Mouse (Mus musculus): ENCODE data around the gene Cyct. TPM values are rescaled to one million over a fixed set of nuclear protein-coding genes. Genes with fewer than 3 reads are reported as not detected.

The Cyct gene
- not detected in 2 replicates for polyA plus RNA-seq (2015; fragmentation: Nextera tagmentation; extraction: Ambion mirVana)

GRCm38 (mm10) chr2:76360226-76360625 is at the start of gene Cyct:
TSS of gene Cyct (minus strand) at chr2:76360450.
- Histone ChIP-seq H3K4me1 (no peaks in the 10 kb centered on the region), H3K9me3 (replicated peaks) (no peaks in the 10 kb centered on the region), H3K4me3 (replicated peaks) (no peak within 1 kb of the TSS), H3K27ac (replicated peaks) (no peak within 1 kb of the TSS), H3K9ac (no peak within 1 kb of the TSS), H3K36me3 (no peaks in the 10 kb centered on the region), H3K27me3 (no peaks in the 10 kb centered on the region), H3K4me2 (replicated peaks) (no peak within 1 kb of the TSS)
- WGBS, result 81% methylated on average over 11 of the region's 11 CpGs
- ATAC-seq (ENCODE audit: insufficient number of reproducible peaks, low FRiP score, low TSS enrichment, low read depth), result no peak

GRCm38 (mm10) chr2:76409986-76410385 is 49.7 kb upstream of the Cyct start:
- Histone ChIP-seq H3K9ac (no peak overlapping the region), H3K4me1 (peaks cover 8% of the 10 kb centered on the region; the same call in 1 of the 2 replicates), H3K4me3 (replicated peaks) (no peak overlapping the region), H3K27ac (replicated peaks) (no peak overlapping the region), H3K4me2 (replicated peaks) (no peak overlapping the region), H3K27me3 (no peaks in the 10 kb centered on the region), H3K36me3 (no peaks in the 10 kb centered on the region), H3K9me3 (replicated peaks) (no peaks in the 10 kb centered on the region)
- no peak for ATAC-seq (ENCODE audit: insufficient number of reproducible peaks, low FRiP score, low TSS enrichment, low read depth)
- 90% methylated on average over 2 of the region's 2 CpGs for WGBS

- H3K36me3 ChIP-seq, result no peaks in the 10 kb centered on the region
- WGBS, result 70% methylated on average over 1 of the region's 1 CpGs
- no peaks in the 10 kb centered on the region for H3K27me3 ChIP-seq
- no peak overlapping the region for H3K9ac ChIP-seq
- no peak for ATAC-seq (ENCODE audit: insufficient number of reproducible peaks, low FRiP score, low TSS enrichment, low read depth)
- no peak overlapping the region for H3K27ac ChIP-seq (replicated peaks)
- peaks cover 4% of the 10 kb centered on the region; the same call in 1 of the 2 replicates for H3K4me1 ChIP-seq
- H3K4me3 ChIP-seq (replicated peaks), result no peak overlapping the region
- H3K4me2 ChIP-seq (replicated peaks), result no peak overlapping the region
- no peaks in the 10 kb centered on the region for H3K9me3 ChIP-seq (replicated peaks)
Measured at GRCm38 (mm10) chr2:76409526-76409925, 49.3 kb upstream of the Cyct start.

DNA sequence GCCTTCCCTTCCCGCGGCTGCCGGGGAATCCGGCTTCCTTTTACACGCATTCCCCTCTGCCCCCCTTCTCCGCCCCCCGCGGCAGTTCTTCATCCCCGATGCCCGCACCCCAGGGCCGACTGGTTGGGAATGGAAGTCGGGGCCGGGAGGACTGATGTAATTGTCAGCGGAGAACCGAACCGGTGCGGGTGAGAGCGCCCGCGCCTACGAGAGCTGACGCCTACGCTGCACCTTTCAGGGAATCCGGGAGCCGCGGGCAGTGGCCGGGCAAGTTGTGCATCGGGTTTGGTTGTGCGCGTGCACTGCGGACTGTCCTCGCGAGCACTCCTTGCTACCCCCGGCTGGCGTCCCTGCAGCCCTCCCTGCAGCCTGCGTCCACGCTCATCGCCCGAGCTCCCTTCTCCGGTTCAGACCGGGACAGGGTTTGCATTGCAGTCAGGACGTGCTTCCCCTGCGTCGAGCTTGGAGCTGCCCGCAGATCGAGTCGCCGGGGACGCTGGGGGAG is 46.7 kb upstream of the Cyct start:
- Histone ChIP-seq H3K4me3 (replicated peaks) (peak overlapping the region; percentile 95), H3K4me1 (peaks cover 4% of the 10 kb centered on the region; the same call in 1 of the 2 replicates), H3K27me3 (peaks cover 4% of the 10 kb centered on the region), H3K9ac (peak overlapping the region; percentile 72), H3K9me3 (replicated peaks) (no peaks in the 10 kb centered on the region), H3K27ac (replicated peaks) (peak overlapping the region; percentile 76), H3K4me2 (replicated peaks) (peak overlapping the region; percentile 90), H3K36me3 (no peaks in the 10 kb centered on the region)
- WGBS, result 0% methylated on average over 45 of the region's 49 CpGs
- ATAC-seq (ENCODE audit: insufficient number of reproducible peaks, low FRiP score, low TSS enrichment, low read depth), result peak; percentile 60

- peak within 1 kb of the TSS; percentile 95 for H3K4me3 ChIP-seq (replicated peaks)
- no peaks in the 10 kb centered on the region for H3K9me3 ChIP-seq (replicated peaks)
- WGBS, result under 1% methylated on average over 77 of the region's 89 CpGs
- peak within 1 kb of the TSS; percentile 72 for H3K9ac ChIP-seq
- H3K27ac ChIP-seq (replicated peaks), result peak within 1 kb of the TSS; percentile 76
- peak within 1 kb of the TSS; percentile 90 for H3K4me2 ChIP-seq (replicated peaks)
- peaks cover 4% of the 10 kb centered on the region; the same call in 1 of the 2 replicates for H3K4me1 ChIP-seq
- H3K27me3 ChIP-seq, result peaks cover 4% of the 10 kb centered on the region
- ATAC-seq (ENCODE audit: insufficient number of reproducible peaks, low FRiP score, low TSS enrichment, low read depth), result peak; percentile 92
- no peaks in the 10 kb centered on the region for H3K36me3 ChIP-seq
Measured at GRCm38 (mm10) chr2:76406151-76406936, 46.1 kb upstream of the Cyct start, which contains the start of gene Osbpl6. TSS of gene Osbpl6 (plus strand) at chr2:76406508.

GRCm38 (mm10) chr2:76405596-76406150 is 45.4 kb upstream of the Cyct start:
- Histone ChIP-seq H3K27ac (replicated peaks) (no peak overlapping the region), H3K36me3 (no peaks in the 10 kb centered on the region), H3K4me1 (peaks cover 4% of the 10 kb centered on the region; the same call in 1 of the 2 replicates), H3K4me3 (replicated peaks) (peak overlapping the region; percentile 95), H3K9ac (peak overlapping the region; percentile 72), H3K4me2 (replicated peaks) (peak overlapping the region; percentile 90), H3K9me3 (replicated peaks) (no peaks in the 10 kb centered on the region), H3K27me3 (peaks cover 4% of the 10 kb centered on the region)
- no peak; the same call in 1 of the 2 replicates for ATAC-seq (ENCODE audit: insufficient number of reproducible peaks, low FRiP score, low TSS enrichment, low read depth)
- WGBS, result 2% methylated on average over 15 of the region's 15 CpGs

DNA sequence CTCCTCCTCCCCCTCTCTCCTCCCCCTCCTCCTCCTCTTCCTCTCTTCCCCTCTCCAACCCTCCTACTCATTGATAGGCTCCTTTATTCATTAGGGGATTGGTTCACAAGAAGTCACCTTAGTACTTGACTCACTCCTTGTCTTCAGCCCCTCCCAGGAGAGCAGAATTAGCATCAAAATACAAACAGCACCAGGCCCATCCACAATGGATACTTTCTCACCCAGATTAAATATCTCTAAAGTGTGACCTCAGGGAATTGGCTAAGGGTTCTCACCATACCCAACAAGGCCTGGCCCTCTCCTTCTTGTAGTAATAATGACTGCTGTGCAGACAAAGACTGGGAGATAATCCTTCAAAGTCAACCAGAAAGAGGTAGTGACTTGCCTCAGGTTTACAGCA is 39.9 kb upstream of the Cyct start:
- H3K4me1 ChIP-seq, result no peaks in the 10 kb centered on the region
- H3K36me3 ChIP-seq, result no peaks in the 10 kb centered on the region
- no peaks in the 10 kb centered on the region for H3K9me3 ChIP-seq (replicated peaks)
- no peak overlapping the region for H3K27ac ChIP-seq (replicated peaks)
- ATAC-seq (ENCODE audit: insufficient number of reproducible peaks, low FRiP score, low TSS enrichment, low read depth), result no peak
- peaks cover 4% of the 10 kb centered on the region for H3K27me3 ChIP-seq
- no peak overlapping the region for H3K9ac ChIP-seq
- H3K4me3 ChIP-seq (replicated peaks), result no peak overlapping the region
- no peak overlapping the region for H3K4me2 ChIP-seq (replicated peaks)

- Histone ChIP-seq H3K4me1 (no peaks in the 10 kb centered on the region), H3K4me3 (replicated peaks) (no peak overlapping the region), H3K4me2 (replicated peaks) (no peak overlapping the region), H3K27ac (replicated peaks) (no peak overlapping the region), H3K9ac (no peak overlapping the region), H3K9me3 (replicated peaks) (no peaks in the 10 kb centered on the region), H3K36me3 (peaks cover 9% of the 10 kb centered on the region), H3K27me3 (no peaks in the 10 kb centered on the region)
- ATAC-seq (ENCODE audit: insufficient number of reproducible peaks, low FRiP score, low TSS enrichment, low read depth), result no peak
Measured at GRCm38 (mm10) chr2:76386531-76386930, 26.3 kb upstream of the Cyct start.

- no peaks in the 10 kb centered on the region for H3K27me3 ChIP-seq
- no peak overlapping the region for H3K4me3 ChIP-seq (replicated peaks)
- H3K9ac ChIP-seq, result no peak overlapping the region
- no peaks in the 10 kb centered on the region for H3K9me3 ChIP-seq (replicated peaks)
- H3K4me2 ChIP-seq (replicated peaks), result no peak overlapping the region
- ATAC-seq (ENCODE audit: insufficient number of reproducible peaks, low FRiP score, low TSS enrichment, low read depth), result no peak
- no peak overlapping the region for H3K27ac ChIP-seq (replicated peaks)
- 92% methylated on average over 19 of the region's 19 CpGs for WGBS
- H3K4me1 ChIP-seq, result no peaks in the 10 kb centered on the region
- peaks cover 55% of the 10 kb centered on the region for H3K36me3 ChIP-seq
Measured at GRCm38 (mm10) chr2:76378646-76379045, 18.4 kb upstream of the Cyct start.

- peaks cover 43% of the 10 kb centered on the region for H3K36me3 ChIP-seq
- ATAC-seq (ENCODE audit: insufficient number of reproducible peaks, low FRiP score, low TSS enrichment, low read depth), result no peak
- 94% methylated on average over 6 of the region's 6 CpGs for WGBS
Measured at GRCm38 (mm10) chr2:76374544-76375206, 14.4 kb upstream of the Cyct start.

GRCm38 (mm10) chr2:76372244-76372643 is 12.0 kb upstream of the Cyct start:
- Histone ChIP-seq H3K9ac (no peak overlapping the region), H3K9me3 (replicated peaks) (no peaks in the 10 kb centered on the region), H3K27ac (replicated peaks) (no peak overlapping the region), H3K36me3 (peaks cover 23% of the 10 kb centered on the region), H3K4me2 (replicated peaks) (no peak overlapping the region), H3K4me1 (peaks cover 11% of the 10 kb centered on the region; the same call in 1 of the 2 replicates), H3K4me3 (replicated peaks) (no peak overlapping the region), H3K27me3 (no peaks in the 10 kb centered on the region)
- ATAC-seq (ENCODE audit: insufficient number of reproducible peaks, low FRiP score, low TSS enrichment, low read depth), result no peak
- 88% methylated on average over 4 of the region's 4 CpGs for WGBS

More at GRCm38 (mm10) chr2:76374544-76375206, 14.4 kb upstream of the Cyct start:
- Histone ChIP-seq H3K9ac (no peak overlapping the region), H3K27me3 (no peaks in the 10 kb centered on the region), H3K4me1 (peaks cover 9% of the 10 kb centered on the region; the same call in 1 of the 2 replicates), H3K4me2 (replicated peaks) (no peak overlapping the region), H3K9me3 (replicated peaks) (no peaks in the 10 kb centered on the region), H3K27ac (replicated peaks) (no peak overlapping the region), H3K4me3 (replicated peaks) (no peak overlapping the region)
